Mouse (Mus musculus) heart, adult 18-20 months (tissue): Measurements from ENCODE around the gene Mlkl. TPM values are rescaled to one million over a fixed set of nuclear protein-coding genes. Genes with fewer than 3 reads are reported as not detected.

ENCODE experiments used
- total RNA-seq, 2 experiments: library from RNA; stranded (reverse); gene quantifications; 2 replicates each; pipeline ENCODE4 v1.2.3; 2021

The Mlkl gene
- total RNA-seq, 2 experiments from 2014 or later = 2.7 to 3.2 TPM

Other genes starting within 250 kb of the Mlkl start
- 1 to 10 TPM in 1 of 2 experiments, under 1 TPM in 1; 0.72 to 1.2 TPM for gene Clec18a, start 245.8 kb downstream of the Mlkl start, total RNA-seq
- gene Pdpr, start 243.5 kb downstream of the Mlkl start, total RNA-seq = 100 to 1,000 TPM; 113 to 125 TPM
- 10 to 100 TPM; 97.3 to 98.3 TPM for gene Glg1, start 79.0 kb downstream of the Mlkl start, total RNA-seq
- gene Rfwd3, start 38.0 kb downstream of the Mlkl start, total RNA-seq = 10 to 100 TPM; 15.4 to 18.0 TPM
- gene Fa2h, start 55.6 kb upstream of the Mlkl start, total RNA-seq = under 1 TPM in 1 of 2 experiments, not detected in 1; 0.21 TPM
- gene Wdr59, start 183.9 kb upstream of the Mlkl start, total RNA-seq = 1 to 10 TPM; 7.1 to 7.8 TPM
- 10 to 100 TPM; 52.5 to 66.6 TPM for gene Znrf1, start 197.9 kb upstream of the Mlkl start, total RNA-seq